Mouse (Mus musculus): ENCODE measurements around the gene Enkd1. TPM values are rescaled to one million over a fixed set of nuclear protein-coding genes. Genes with fewer than 3 reads are reported as not detected.
A peak's percentile ranks its signal among the peaks of the same experiment; 100 is the strongest.

The Enkd1 gene
- total RNA-seq, 1 experiment from 2014 or later: 7.7 TPM

DNA sequence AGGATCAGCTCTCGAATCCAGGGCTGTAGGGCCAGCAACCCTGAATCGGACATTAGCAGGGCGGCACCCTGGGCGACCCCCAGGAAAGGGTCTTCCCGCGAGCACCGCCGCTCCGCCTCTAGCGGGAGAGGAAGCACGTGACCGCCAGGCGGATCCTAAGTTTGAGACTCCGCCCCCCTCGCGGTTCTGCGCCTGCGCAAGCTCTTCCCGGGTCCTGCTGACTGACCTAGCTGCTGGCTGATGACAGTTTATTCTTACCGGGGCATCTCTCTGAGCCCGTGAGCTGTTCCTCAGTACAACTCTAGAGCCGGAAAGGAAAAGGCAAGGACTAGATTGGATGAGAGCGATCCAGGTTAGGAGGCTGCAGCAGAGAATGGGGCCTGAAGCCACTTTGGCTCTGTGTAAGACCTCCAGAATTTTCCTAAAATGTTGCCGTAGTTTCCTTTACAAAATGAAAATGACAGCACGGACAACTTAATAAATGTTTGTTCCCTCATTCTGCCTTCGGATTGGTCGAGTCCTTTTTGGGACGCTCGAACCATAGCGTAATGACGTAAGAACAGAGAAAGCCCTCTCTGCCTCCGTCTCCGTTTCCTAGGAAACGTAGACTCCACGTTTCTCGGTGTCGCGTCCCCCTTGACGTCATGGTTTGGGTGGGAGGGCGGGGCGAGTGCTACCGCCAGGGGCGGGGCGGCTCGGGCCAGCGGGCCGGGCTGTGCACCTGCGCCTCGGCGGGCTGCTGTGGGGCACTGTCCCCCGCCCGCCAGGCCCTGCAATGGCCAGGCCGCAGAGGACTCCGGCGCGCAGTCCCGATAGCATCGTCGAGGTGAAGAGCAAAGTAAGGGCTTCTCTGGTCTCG, 6.8 kb downstream of the Enkd1 start, which contains the start of the genes Acd and Pard6a:
Gene Acd, minus strand, starts transcription at position 137 of the 859 bp plus-strand sequence.
Gene Pard6a, plus strand, starts transcription at position 183 of the 859 bp plus-strand sequence.
- peak; percentile 97 for DNase-seq

DNA sequence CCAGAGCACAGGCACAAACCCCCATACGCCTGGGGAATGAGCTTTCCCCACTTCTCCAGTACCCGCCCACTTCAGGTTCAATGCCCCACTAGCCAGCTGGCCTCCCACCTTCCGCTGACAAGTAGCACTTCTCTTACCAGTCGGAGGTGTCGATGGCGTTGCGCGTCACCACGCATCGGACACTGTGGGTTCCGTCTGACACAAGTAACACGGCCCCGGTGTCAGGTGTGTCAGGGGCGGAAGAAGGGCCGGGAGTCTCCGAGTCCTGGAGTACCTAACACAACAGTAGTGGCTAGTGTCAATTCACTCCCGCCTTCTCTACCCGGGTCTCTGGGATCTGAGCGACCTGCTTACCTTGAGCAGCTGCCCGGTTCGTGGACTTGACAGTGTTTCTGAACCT, 7.4 kb downstream of the Enkd1 start:
- DNase-seq: peak; percentile 39

DNA sequence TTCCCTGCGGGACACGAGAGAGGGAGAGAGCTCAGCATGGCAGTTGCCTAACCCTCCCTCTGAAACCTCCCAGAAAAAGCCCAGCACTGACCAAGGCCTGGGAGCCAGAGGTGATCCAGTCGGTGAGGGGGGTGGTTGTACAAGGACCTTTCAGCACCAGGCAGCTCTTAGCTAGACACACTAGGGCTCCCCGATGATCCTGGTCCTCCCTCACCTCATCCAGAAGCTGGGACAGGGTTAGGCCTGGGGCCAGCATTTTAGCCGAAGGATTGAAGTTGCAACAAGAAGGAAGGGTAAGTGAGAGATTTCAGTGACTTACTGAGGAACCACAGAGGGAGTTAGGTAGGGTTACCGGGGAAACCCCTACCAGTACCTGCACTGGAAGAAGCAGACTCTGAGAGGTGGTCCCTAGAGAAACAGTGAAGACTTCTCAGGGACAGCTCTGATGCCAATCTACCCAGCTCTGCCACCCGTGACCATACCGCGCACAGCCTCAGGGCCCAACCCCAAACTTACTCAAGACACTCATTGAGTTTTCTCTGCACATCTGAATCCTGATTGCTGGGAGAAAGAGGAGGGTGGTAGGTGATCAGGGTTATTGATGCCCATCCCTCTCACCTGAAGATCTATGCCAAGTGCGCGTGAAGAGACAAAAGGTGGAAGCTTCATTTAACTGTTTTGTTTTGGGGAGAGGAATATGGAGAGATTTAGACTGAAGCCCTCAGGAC, 8.4 kb downstream of the Enkd1 start:
- no peak for DNase-seq

DNA sequence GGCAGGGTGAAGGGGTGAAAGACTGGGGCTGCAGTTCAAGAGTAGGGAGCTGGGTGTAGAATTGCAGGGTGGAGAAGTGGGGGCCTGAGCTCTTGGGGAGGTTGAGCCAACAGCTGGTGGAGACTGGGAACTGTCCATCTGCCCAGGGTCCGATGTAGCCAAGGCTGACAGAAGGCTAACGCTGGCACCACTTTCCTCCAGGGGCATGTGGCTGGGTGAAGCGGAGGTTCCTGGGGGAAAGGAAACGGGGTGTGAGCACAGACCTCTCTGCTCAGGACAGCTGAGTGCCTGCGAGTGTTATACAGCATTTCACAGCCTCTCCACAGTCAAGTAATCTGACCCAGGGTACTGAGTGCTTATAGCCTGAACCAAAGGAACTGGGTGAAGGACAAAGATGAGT, 9.3 kb downstream of the Enkd1 start:
- DNase-seq: no peak

DNA sequence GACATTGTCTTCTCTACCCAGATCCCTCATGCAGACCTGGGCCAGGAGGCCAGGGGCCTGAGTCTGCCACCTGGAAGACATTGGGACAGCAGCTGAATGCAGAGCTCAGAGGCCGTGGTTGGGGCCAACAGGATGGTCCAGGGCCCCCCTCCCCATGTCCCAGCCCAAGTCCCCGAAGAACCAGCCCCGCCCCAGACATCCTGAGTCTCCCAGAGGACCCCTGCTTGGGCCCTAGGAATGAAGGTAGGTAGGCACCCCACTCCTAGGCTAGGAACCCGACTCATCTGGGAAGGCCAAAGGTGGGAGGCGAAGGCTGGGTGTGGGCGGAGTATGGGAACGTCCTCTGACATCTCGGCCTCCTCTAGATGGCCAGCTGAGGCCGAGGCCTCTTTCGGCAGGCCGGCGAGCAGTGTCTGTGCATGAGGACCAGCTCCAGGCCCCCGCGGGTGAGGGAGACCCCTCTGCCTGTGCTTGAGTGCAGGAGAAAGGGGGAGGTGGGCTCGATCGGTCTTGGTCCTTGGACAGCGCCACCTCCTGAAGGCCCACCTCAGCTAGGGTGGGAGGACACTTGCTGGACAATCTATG, 10.7 kb downstream of the Enkd1 start:
- DNase-seq: no peak

DNA sequence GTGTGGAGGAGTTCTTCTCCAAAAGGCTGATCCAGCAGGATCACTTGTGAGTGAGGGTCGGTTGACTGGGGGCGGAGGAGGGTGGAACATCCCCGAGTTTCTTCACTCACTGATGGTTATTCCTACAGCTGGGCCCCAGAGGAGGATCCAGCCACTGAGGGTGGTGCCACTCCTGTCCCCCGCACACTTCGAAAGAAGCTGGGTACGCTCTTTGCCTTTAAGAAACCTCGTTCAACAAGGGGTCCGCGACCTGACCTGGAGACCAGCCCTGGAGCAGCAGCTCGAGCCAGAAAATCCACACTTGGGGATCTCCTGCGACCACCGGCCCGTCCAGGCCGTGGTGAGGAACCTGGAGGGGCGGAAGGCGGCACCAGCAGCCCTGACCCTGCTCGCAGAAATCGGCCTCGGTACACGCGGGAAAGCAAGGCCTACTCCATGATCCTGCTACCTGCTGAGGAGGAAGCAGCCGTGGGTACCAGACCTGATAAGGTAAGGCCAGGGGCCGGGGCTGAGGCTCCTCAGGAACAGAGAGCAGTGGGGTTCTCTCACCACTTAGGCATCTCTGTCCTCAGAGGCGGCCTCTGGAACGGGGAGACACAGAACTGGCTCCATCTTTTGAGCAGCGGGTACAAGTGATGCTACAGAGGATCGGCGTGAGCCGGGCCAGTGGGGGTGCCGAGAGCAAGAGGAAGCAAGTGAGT, 12.8 kb downstream of the Enkd1 start:
- no peak for DNase-seq

DNA sequence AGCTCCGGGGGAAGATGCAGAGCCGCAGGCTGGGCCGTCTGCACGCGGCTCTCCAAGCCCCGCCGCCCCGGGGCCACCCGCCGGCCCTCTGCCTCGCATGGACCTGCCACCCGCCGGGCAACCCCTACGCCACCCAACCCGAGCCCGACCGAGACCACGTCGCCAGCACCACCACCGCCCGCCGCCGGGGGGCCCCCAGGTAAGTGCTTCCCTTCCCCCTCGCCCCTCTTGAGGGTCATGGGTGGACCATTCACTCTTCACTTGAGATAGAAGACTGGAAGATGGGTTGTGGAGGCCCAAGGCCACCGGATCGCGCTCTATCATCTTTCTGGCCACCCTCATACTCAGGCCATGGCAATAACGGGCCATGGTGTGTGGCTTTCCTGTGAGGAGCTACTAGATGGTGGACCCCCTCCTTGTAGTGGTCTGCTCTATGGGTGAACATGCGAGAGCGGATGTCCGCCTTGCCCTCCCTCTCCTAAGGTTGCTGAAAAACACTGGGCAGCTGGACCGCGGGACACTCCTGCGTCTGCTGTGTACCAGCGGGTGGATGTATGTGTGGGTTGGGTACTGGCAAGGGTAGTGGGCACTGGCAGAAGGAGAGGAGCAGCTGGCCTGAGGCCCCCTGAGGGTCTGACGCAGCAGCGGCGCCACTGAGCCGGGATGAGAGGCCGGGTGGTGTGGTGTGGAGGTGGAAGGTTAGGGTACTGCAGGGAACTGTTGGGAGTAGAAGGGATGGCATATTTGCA, 13.8 kb downstream of the Enkd1 start:
- DNase-seq: no peak

DNA sequence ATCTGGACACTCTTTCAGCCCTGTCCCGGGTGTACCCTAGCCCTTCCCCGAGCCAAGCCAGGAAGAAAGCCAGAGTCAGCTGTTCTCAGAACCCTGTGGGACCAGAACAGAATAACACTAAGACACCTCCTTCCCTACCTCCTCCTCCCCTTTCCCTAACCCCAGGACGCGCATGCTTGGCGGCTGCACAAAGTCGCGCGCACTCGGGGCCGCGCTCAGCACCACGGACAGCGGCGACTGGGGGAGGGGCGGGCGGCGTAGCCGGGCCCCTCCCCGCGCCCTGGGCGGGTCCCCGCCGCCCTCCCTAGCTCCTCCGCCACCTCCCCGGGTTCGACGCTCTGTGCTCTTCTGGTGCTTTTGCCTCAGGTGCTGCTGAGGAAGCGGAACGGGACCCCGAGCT, 14.4 kb downstream of the Enkd1 start:
- DNase-seq: peak; percentile 82

DNA sequence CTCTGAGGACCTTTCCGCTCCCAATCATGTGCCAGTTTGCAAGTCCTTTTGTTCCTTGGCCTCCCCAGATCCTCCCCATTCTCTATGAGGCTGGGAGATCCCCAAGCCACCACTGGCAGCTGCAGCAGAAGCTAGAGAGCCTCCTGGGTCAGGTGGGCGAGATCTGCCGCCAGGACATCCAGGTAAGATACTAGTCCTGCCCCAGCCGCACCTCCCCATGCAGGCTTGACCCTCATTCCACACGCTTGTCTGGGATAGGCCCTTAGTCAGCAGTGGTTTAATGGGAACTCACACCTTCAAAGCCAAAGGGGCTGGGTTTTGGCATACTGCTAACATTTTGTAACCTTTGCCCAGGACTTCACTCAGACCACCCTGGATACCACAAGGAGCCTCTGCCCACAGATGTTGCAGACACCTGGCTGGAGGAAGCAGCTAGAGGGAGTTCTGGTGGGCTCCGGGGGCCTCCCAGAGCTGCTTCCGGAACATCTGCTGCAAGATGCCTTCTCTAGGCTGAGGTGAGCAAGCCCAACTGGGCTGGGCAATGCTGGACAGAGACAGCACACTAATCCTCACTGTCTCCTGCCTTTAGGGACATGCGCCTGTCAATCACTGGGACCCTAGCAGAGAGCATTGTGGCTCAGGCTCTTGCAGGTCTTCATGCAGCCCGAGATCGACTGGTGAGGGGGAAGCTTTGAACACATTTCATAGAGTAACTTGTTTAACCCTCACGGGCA, 15.4 kb downstream of the Enkd1 start:
- no peak for DNase-seq

DNA sequence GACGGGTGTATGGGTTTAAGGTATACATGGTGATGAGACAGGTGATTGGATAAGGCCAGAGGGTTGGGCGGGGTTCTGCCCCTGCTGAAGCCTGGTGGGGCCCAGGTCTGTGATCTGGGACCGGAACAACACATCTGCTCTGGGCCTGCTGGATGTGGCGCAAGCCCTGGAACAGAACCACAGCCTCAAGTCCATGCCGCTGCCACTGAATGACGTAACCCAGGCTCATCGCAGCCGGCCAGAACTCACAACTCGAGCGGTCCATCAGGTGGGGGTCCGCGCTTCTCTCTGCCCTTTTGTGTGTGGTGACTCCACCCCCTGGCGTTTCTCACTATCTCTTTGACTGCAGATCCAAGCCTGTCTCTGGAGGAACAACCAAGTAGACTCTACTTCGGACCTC, 17.0 kb downstream of the Enkd1 start:
- DNase-seq: no peak

DNA sequence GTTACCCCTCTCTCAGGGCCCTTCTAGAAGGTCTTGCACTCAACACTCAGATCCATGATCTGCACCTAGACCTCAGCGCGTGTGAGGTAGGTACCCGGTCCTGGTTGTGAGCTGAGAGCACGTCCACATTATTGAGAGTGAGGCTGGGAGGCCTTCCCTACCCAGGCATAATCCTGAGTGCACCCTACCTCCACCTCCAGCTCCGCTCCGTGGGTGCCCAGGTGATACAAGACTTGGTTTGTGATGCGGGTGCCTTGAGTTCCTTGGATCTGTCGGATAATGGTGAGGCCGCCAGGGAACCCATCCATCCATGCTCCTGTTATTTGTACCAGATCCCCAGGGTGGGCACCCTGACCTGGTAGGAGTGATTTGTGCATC, 18.0 kb downstream of the Enkd1 start:
- no peak for DNase-seq

DNA sequence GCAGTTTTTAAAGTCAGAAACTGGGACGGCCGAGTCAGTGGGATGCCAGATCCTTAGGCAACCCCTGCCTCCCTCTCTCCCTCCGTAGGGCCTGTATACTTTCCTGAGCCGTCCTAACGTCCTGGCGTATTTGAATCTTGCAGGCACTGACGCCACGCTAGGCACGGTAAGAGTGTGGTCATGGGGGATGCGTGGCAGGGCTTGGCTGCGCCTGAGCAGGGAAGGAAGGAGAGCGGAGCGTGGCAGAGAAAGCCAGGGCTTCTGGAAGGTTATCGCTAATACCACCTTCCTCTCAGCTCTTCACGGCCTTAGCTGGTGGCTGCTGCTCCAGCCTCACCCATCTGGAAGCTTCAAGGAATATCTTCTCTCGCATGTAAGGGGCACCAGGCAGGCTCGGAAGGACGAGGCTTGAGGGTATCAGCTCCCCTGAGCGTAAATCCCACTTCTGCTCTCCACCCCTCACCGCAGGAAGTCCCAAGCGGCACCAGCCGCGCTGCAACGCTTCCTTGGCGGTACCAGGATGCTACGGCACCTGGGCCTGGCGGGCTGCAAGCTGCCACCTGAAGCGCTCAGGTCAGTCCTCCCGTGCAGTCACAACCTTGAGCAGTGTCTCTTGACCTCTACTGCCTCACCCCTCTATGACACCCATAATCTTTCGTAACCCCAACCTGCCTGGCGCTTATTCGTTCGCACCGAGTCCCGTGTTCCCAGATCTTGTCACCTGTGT, 18.6 kb downstream of the Enkd1 start:
- DNase-seq: no peak

DNA sequence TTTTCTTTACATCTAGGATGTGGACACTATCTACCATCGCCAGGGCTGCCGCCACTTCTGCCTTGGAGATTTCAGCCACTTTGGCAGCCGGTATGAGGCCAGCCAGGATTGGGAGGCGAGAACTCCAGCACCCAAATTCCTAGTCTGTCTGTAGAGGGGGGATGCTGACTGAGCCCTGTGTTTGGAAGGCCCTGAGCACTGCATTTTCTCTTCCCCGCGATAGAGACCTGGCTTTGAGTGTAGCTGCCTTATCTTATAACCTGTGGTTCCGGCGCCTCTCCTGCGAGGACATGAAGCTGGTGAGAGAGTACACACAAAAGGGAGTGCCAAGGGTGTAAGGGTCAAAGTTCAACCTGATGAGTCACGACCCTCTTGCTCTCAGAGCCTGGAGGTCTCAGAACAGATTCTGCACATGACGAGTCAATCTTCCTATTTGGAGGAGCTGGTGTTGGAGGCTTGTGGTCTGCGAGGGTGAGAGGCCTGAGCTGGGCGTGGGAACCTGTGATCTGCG, 19.7 kb downstream of the Enkd1 start:
- no peak for DNase-seq

DNA sequence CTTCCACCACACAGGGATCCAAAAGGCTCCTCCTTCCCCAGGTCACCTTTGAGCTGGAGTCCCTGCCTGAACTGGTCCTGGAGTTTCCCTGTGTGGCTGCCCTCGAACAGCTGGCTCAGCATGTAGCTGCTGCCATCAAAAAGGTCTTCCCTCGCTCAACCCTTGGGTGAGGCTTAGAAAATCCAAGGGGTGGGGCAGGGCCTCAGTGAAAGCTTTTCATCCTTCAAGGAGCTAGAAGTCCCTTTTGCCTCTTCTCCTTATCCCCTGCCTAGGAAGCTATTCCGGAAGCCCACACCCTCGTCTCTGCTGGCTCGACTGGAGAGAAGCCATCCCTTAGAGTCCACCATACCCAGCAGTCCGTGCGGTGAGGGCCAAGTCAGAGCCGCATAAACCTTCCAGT, 20.5 kb downstream of the Enkd1 start:
- DNase-seq: no peak

DNA sequence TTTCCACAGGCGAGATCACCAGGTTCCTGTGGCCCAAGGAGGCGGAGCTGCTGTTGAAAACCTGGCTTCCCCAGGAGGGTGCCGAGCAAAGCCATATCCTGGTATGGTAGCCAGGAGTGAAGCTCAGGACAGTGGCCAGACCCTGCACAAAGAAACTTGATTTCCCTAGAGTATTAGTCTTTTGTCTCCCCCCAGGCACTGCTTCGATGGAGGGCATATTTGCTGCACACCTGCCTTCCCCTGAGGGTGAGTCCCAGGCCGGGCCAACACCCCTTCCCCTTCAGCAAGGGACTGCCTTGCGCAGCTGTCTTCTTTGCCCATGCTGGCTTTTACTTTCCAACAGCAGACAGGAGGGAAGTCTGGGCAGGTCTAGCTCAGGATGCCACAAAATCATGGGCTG, 21.5 kb downstream of the Enkd1 start:
- no peak for DNase-seq

DNA sequence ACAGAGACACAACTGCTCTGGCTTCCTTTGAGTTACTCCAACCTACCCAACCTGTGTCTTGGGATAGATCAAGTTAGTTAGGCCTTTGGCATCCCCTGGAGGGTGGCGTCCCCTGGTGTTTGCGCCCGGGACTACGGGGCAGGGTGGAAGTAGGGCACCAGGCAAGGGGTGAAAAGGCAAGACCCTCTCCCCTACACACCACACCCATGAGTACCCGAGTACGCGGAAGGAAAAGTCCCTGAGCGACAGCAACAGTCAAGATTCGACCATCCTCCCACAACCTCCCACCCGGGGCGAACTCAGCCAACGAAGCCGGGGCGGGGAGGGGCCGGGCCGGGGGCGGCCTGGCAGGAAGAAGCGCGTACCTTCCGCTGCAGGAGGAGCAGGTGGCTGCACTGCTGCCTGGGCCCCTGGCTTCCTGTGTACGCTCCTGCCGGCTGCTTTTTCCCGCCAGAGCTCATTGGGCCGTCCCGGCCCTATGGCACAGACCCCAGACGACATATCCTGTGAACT, 22.2 kb downstream of the Enkd1 start, which contains the start of gene Carmil2:
Gene Carmil2, plus strand, starts transcription at position 479 of the 513 bp plus-strand sequence.
- peak; percentile 65 for DNase-seq

DNA sequence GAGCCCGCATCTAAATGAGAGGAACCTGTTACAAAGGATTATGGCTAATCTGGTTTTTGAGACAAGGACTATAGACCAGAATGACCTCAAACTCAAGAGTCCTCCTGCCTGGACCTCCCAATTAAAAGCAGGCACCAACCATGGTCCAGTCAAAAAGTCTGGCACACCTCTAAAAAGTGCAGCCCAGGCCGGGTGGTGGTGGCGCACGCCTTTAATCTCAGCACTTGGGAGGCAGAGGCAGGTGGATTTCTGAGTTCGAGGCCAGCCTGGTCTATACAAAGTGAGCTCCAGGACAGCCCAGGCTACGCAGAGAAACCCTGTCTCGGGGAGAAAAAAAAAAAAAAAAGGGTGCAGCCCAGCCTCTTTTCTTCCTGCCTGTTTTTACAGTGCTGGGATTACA, 22.7 kb downstream of the Enkd1 start:
- no peak for DNase-seq

DNA sequence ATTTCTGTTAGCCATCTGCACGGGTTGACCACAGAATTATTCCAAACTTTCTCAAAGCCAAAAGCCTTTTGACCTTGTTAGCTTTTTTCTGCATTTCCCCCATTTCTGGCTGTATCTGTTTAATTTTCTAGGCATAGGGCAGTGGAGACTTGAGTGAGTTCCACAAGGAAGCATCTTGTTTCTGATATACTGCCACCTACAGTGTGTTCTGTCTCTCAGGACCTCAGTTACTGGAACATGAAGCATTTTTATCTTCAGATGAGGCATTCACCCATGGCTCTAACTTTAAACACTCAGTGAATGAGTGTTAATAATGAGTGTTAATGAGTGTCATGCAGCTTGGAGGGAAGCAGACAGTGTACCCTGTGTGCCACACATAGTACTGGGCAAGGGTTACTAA, 30.1 kb downstream of the Enkd1 start:
- DNase-seq: no peak

DNA sequence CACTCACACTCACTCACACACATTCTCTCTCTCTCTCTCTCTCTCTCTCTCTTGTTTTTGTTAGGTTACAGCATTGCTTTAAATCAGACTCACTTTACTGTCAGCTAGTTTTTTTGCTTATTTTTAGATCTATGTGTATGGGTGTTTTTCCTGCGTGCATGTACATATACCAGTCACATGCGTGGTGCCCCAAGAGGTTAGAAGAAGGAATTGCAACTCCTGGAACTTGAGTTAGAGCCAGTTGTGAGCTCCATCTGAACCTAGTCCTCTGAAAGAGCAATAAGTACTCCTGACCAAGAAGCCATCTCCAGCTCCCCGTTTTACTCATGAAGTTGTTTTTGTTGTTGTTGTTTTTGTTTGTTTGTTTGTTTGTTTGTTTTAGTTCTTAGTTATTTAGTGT, 46.8 kb downstream of the Enkd1 start:
- no peak for DNase-seq

DNA sequence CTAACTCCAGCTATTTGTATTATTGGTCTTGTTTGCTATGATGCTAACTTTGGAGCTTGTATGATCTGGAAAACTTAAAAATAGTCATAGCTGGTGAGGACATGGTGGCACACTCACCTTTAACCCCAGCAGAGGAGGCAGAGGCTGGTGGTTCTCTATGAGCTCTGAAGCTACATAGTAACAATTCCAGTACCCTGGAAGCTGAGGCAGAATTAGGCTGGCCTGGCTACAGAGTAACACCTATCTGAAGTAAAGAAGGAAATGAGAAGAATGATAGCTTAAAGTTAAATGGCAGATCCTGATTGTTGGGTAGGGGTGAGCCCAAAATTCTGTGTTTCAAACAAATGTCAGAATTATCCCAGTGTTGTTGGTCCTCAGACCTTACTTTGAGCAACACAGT, 50.4 kb downstream of the Enkd1 start:
- DNase-seq: no peak
